Mouse (Mus musculus): ENCODE measurements at regions not wholly inside any gene's neighbourhood (a gene's known extent, or its start where the extent isn't known, plus 50 kb on each side); places are given as distances from the start of the nearest gene placed in this dataset.

- TF ChIP-seq CTCF (conservative IDR thresholded peaks at IDR 0.05; ENCODE audit: low read length) (no peak), POU5F1 (IDR thresholded peaks at IDR 0.05; ENCODE audit: borderline replicate concordance, low read length) (no peak), NANOG (IDR thresholded peaks at IDR 0.05; ENCODE audit: borderline replicate concordance, low read length) (no peak)
These were observed 199.9 kb upstream of the Gm6657 start for GRCm38 (mm10) chr12:77994176-77994575.

Measured in E14TG2a.4 (cell line).